Mouse (Mus musculus) ES-E14 (cell line): ENCODE results near the gene Neurod1.

Experiments
- CHD2 ChIP-seq: IDR thresholded peaks from 2 replicates; pipeline ENCODE4 v1.6.1; 2014; ENCODE audit warnings: mild to moderate bottlenecking, low read depth, low read length, inconsistent platforms
- HCFC1 ChIP-seq: IDR thresholded peaks from 2 replicates; pipeline ENCODE4 v1.6.1; 2012; ENCODE audit warnings: low read length, inconsistent platforms, borderline replicate concordance; ENCODE audit not compliant: insufficient read depth

DNA sequence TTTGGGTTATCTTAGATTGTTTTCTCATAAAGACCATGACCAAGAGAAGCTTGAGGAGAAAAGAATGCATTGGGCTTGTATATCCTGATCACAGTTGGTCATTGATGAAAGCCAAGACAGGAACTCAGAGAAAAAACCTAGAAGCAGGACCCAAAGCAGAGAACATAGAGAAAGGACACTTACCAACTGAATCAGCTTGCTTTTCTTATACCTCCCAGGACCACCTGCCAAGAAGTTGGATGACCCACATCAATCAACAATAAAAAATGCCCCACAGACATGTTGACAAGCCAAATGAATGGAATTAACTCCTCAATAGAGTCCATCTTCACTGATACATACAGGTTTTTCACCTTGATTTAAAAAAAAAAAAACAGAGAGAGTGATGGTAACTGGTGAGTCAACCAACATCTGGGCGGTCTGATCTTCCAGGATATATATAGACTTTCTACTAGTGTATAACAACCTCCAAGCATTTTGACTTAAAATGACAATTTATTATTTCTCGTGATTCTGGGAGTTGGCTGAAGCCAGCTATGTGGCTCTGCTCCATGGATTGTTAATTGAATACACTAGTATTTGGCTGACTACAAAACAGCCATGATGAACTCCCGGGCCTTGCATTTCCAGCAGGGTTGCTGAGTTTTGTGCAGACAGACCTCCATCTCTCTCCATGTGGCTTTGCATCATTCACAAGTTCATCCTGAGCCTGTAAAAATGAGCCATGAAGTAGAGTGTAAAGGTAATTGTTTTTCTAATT is 12.5 kb downstream of the Neurod1 start:
- TF ChIP-seq HCFC1 = no peak
- TF ChIP-seq CHD2 = no peak
